Mouse (Mus musculus): Measurements from ENCODE around the gene Rpl9-ps1.

GRCm38 (mm10) chr11:83603399-83603798 is 42.0 kb downstream of the Rpl9-ps1 start:
- no peak for TF ChIP-seq CTCF (IDR thresholded peaks at IDR 0.05; ENCODE audit: low read depth)
- no peak for TF ChIP-seq EP300 (IDR thresholded peaks at IDR 0.05; ENCODE audit: low read depth)

Measured in liver, embryonic 14.5 days (tissue).